Mouse (Mus musculus) bone marrow, adult 2 months (tissue): ENCODE measurements around the gene Gm49342.

Experiments used
- CTCF ChIP-seq: fragments of 200-500 bp; IDR thresholded peaks from 2 replicates; pipeline ENCODE4 v1.5.1; 2011; ENCODE audit warnings: low read length, control low read depth; ENCODE audit not compliant: control insufficient read depth, insufficient read depth
- POLR2A ChIP-seq: fragments of 200-500 bp; IDR thresholded peaks from 2 replicates; pipeline ENCODE4 v1.6.1; 2011; ENCODE audit warnings: low read depth, mild to moderate bottlenecking, control low read depth, low read length, borderline replicate concordance; ENCODE audit not compliant: control insufficient read depth

DNA sequence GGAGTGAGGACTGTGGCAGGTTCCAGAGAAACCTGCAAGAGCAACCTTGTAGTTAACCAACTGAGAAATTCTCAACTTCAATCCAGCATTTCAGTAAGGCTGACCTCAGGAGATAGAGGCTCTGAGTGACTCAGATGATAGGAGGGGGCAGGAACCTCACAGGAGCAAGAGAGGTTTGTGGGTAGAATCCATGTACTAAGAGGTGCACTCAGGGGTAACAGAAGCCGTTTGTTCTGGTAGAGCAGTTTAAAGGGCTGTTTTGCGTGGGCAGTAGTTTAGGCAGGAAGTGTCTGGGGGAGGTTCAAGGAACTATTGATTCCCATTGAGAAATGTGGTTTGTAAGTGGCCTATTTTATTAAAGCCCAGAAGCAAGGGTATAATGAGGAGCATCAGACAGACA, 36.9 kb downstream of the Gm49342 start:
- TF ChIP-seq CTCF, result no peak
- no peak for TF ChIP-seq POLR2A
